Mouse (Mus musculus): ENCODE results near the gene Ppp4c.

The Ppp4c gene

DNA sequence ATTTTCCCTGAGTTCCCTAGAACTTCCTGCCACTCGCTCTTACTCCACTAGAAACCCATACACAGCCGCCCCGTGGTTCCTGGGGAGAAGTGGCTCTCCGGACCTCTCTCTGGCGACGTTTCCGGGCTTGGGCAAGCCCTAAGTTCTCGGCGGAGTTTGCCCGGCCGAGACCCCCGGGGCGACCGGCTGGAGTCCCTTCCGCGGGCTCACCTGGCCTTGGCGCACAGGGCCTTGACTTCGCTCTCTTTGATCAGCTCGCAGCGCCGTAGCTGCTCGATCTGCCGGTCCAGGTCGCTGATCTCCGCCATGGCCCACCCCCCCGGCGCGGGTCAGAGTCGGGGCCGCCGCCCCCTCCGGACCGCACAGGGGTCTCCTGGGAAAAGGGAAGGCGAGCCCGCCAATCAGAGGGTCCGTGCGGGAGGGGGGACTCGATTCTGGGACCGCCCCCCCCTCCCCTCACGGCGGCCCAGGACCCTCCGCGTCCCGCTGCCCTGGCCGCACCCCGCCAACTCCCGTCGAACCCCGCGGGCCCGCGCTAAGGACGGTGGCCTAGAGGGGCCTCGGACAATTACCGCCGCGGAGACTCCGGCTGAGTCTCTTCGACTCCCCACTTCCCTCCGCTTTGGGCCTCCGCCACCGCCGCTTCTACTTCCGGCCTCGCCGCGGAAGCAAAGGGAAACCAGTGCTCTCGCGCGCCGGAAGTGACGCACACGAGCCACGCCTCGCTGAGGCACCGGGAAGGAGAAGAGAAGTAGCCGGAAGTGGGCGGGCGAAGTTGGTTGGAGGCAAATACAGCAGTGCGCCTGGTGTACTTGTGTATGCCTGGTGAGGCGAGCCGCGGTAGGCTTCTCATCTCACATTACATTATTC, at the start of gene Ppp4c:
Gene Ppp4c (minus strand): TSS at position 646 of the 870 bp plus-strand sequence.
- peak; percentile 98 for DNase-seq (ENCODE audit: inconsistent ontology term)

DNA sequence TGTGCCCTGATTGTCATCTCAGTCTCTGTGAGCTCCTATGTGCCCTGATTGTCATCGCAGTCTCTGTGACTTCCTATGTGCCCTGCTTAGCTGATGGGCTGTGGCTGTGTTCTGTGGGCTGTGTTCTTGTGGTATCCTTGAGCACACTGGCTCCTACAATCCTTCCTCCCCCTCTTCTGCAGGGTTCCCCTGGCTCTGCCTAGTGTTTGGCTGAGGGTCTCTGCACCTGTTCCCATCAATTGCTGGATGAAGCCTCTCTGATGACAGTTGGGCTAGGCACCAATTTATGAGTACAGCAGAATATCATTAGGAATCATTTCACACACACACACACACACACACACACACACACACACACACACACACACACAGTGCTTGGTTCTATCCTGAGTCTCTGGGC, 41.0 kb upstream of the Ppp4c start:
- DNase-seq (ENCODE audit: inconsistent ontology term): no peak

DNA sequence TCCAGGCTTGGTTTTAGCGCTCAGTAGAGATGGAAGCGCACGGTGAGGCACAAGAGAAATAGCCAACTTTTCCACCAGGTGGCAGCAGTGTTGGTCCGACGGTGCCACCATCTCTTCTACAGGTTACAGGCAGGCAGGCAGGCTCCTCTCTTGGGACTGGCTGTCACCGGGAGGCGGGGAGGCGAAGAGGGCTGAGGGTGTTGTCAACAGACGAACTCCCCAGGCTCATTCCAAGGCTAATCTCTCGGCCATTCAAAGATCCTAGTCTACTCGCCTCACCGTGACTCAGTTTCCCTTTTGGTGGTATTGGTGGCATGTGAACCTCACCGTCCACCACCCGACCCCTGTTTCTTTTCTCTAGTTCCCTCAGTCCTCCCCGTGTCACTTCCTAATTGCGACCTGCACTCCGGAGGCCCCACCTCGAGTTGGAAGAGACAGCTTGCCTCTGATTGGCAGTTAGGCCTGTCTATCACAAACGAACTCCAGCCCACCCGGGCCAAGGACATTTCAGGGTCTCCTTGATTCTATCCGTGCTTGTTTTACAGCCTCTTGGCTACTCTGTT, 39.8 kb upstream of the Ppp4c start:
- DNase-seq (ENCODE audit: inconsistent ontology term): peak; percentile 68

DNA sequence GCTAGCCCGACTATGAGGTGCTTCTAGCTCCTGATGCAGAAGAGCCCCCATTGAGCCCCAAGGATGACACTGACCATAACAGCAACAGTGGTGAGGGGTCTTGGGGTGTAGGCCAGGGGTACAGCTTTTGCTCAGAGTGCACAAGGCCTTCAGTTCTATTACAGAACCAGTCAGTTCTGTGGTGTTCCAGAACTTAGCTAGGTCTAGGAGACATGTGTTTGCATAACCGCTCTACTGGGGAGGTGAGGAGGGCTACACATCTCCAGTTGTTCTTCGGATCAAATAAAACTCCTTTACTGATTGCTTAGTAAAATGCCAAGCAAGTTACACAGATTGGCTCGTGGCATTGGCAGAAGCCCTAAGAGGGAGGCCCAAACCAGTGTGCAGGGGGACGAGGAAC, 39.2 kb upstream of the Ppp4c start, which contains the start of gene 4930451I11Rik:
Gene 4930451I11Rik (minus strand): TSS at position 101 of the 400 bp plus-strand sequence.
- no peak for DNase-seq (ENCODE audit: inconsistent ontology term)

DNA sequence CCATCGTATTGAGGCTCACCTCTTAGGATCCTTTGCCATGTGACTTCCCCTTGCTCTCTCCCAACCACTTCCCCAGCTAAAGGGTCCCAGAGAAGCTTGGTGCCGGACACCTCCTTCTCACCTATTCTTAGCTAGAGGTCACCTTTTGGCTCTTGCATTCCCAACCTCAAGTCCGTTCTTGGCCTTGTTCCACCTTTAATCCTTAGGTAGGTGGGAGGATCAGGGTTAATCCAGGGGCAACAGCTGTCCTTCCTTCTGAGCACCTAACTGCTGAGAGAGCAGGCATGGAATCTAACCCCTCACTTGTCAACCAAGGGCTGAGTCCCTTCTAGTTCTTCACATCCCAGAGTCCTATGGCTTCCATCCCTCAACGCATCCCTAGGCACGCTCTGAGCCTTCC, 33.7 kb upstream of the Ppp4c start:
- DNase-seq (ENCODE audit: inconsistent ontology term): no peak

DNA sequence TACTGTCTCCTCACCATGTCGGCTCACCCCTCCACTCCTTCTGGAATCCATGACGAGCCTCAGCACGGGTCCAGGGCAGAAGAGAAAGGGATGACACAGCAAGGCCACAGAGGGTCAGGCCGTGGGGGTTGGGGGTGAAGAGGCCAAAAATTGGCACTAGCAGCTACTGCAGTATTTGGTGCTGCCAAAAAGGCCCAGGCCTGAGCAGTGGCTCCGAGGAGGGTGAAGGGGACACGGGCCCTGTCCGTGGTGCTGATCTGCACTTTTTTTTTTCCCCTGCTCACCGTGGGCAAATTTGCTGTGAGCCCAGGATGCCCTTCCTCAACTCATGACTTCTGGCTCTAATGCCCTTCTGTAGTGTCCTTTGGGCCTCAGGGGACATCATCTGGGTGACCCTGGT, 33.1 kb upstream of the Ppp4c start:
- peak; percentile 31 for DNase-seq (ENCODE audit: inconsistent ontology term)

DNA sequence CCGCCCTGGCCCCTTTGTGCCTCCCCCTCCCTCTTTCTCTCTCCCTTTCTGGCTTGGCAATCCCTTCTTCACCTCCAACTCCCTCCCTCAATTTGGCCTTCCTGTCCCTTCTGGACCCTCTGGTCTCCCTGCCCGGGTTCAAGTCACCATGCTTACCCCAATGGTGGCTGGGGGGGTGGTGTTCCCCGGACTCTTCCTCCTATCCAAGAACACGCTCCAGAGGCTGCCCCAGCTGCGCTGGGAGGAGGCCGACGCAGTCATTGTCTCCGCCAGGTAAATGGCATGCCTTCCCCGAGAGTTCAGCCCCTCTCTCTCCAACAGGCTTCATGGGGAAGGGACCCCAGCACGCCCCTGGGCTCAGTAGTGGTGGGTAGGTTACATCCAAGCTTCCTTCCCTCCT, 31.6 kb upstream of the Ppp4c start:
- DNase-seq (ENCODE audit: inconsistent ontology term): no peak

DNA sequence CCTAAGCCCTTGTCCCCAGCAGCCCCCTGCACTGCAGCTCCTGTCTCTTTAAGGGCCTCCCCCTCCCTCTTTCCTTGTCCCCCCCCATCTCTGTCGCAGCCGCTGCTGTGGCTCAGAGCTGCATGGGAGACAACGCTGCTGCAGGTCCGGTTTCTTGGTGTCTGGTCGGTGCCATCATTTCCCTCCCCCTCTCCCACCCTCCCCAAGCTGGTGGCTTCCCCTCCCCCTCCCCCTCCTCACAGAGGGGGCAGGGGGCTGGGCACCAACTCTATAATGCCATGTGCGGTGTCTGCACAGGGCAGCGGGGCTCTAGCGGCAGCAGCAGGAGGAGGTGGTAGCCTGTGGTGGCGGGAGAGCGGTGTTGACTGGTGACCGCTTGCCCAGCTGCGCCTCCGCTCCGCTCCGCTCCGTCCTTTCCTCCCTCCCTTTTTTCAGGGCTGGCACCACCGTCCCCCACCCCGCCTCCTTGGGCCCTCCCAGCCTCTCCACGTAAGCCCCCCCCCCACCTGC, 31.0 kb upstream of the Ppp4c start:
- no peak for DNase-seq (ENCODE audit: inconsistent ontology term)

DNA sequence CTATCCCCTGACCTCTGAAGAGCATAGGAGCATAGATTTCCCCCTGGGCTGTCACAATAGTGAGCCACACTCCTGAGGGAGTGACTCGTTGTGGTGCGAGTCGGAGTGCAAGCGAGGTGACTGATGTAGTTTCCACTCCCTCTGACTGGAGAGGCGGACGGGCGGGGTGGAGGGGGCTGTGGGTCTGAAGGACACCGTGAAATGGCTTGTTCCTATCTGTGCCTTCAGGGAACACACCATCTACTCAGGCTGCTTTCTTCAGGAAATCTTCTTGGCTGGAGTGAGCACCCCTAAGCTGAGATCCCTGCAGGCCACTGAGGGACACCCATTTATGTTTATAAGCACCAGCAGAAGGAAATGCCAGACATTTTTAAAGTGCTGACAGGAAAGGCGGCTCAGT, 30.4 kb upstream of the Ppp4c start:
- no peak for DNase-seq (ENCODE audit: inconsistent ontology term)

DNA sequence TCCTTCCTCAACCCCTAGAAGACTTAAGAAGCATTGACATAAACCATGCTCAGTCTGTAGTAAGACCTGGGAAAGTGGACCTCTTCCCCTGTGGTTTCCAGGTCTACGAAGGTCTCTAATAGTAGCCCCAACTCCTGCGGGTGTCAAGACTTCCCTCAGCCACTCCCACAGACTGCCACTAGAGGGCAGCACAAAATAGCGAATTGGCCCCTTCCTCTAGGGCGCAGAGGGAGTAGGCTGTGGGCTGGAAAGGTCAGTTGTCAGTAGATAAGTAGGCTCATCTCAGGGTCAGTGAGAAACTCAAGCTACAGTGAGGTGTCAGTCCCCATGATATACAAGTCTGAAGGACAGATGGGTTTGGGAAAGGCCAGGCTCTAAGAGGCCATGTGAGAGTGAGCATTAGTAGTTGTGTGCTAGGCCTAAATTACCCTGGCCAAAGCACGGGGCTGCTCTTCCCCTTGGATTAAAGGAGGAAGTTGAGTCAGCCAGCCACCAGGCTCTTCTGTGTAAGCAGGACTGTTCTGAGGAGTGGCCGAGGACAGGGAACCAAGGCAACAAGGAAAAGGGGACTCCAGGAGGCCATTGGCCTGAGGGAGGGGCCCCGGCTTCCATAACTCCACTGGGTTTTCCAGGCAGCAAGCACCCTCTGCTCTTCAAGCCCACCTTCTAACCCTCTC, 29.7 kb upstream of the Ppp4c start:
- DNase-seq (ENCODE audit: inconsistent ontology term): peak; percentile 58

DNA sequence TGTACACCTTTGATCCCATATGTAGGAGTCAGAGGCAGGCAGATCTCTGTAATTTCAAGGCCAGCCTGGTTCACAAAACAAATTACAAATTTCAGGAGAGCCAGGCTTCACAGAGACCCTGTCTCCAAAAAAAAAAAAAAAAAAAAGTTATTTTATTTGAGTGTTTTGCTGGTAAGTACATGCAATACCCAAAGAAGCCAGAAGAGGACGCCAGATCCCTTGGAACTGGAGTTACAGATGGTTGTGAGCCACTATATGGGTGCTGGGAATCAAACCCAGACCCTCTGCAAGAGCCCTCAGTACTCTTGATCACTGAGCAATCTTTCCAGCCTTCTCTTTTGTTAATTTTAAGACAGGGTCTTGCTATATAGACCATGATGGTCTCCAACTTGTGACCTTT, 26.5 kb upstream of the Ppp4c start:
- DNase-seq (ENCODE audit: inconsistent ontology term): no peak

DNA sequence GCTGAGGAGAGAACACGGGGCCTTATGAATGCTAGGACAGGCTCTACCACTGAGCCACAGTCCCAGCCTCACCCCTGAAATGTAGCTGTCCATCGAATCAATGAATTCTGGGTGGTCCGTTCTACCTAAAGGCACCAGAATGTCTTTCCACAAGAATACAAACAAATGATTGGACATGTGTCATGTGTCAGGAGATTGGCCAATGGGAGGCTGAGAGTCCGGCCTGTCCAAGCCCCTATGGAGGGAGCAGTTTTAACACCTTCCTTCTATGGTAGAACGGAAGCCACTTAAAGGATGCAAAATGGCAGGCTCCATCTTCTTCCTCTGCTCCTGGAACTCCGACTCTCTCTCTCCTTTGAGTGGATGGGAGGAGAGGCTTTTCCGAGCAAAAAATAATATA, 25.3 kb upstream of the Ppp4c start:
- DNase-seq (ENCODE audit: inconsistent ontology term): no peak

DNA sequence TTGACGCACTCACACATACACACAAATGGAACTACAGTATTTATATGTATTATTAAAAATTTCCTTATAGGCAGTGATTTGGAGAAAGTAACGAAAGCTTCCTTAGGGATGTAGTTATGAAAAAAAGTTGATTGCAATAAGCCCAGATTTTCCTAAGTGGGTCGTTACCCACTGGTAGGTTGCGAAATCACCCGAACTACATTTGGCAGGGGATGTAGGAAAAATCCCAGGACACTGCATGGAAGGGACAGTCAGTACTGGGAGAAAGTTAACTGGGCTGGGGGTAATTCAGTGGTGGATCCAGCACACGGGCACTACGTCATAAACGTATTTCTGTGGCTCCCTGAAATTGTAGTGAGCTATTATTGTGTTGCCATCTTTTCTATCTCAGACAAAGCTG, 24.2 kb upstream of the Ppp4c start:
- no peak for DNase-seq (ENCODE audit: inconsistent ontology term)

DNA sequence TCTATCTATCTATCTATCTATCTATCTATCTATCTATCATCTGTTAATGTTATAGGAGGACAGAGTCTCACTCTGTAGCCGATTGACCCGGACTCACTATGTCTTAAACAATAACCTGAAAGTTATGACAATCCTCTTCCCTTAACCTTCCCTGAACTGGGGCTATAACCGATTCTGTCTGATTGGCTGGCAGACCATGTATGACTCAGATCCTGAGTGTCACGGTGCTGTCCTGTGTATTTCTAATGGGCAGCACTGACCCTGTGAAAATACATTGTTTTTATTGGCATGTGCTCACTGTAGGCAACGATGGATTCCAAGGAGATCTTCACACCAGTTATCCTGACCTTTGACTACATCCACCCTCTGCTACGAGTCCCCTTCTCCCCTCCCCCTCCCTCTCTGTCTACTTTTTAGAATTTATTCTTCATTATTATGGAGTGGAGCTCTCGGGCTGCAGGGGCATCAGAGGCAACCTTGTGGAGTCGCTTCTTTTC, 23.5 kb upstream of the Ppp4c start:
- DNase-seq (ENCODE audit: inconsistent ontology term): no peak

DNA sequence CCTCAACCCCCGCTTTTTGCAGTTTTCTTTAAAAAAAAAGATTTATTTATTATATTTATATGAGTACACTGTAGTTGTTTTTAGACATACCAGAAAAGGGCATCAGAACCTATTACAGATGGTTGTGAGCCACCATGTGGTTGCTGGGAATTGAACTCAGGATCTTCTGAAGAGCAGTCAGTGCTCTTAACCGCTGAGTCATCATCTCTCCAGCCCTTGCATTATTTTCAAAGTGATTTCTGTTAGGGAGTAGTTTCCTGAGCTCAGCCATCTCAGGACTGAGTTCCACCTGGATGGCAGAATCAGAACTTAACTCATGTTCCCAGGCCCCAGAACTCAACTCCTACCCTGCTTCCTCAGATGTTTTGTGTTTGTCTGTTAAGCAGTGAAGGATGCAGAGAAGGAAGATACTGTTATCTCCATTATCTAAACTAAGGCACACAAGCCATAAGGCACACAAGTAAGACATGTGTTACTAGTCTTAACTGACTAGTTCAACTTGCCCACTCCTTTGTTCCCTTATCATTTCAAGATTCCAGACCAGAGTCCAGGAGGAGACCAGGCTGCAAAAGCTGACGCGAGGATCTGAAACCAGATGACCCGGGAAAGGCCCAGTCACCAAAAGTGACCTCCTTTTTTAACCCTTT, 17.6 kb upstream of the Ppp4c start:
- no peak for DNase-seq (ENCODE audit: inconsistent ontology term)

DNA sequence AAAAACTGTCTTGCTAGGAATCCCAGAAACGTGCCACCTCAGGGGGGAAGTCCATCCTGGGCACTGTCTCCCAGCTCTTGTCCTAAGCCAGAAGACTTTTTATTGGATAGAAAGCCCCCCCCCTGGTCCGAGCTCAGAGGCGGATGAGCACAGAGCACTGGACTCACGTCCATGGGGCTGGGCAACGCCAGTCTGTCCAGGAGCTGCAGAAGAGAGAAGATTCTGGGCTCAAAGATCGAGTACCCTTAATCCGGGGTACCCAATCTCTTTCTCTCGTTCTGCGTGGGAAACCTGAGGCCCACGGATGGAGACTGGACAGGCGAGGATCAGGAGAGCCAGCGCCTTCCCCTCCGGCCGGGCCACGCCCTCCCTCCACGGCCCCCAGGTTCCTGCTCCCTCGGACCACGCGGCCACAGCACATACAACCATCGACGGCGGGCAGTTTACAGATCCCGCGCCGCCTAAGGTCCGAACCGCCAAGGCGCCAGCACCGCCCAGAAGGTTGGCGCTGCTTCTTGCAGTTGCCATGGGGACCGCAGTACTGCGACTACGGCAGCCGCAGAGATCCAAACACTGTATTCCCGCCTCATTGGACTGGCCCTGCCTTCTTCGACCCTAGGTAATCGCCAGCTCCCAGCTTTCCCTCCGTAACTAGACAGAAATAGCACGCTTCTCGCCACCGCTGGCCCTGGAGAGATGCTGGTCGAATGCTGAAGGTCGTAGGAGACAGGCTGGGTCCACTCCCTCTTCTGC, 16.6 kb upstream of the Ppp4c start:
- peak; percentile 83 for DNase-seq (ENCODE audit: inconsistent ontology term)

DNA sequence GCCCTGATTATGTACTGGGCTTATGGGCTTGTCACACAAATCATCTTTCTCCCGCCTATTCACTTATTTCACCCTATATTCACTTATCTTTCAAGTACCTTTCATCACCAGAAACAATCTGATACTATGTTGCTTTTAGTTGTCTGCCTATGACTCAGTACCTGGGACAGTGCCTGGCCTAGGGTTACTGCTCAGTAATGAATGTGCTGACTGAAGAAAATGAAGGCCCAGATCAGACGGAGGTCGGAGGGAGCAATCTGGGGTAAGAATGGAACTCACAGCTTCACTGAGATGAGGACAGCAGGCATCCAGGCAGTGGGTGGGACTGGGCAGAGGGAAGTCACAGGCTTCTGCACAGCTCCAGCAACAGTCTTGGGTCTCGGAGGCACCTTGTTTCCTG, 15.1 kb upstream of the Ppp4c start:
- DNase-seq (ENCODE audit: inconsistent ontology term): no peak

DNA sequence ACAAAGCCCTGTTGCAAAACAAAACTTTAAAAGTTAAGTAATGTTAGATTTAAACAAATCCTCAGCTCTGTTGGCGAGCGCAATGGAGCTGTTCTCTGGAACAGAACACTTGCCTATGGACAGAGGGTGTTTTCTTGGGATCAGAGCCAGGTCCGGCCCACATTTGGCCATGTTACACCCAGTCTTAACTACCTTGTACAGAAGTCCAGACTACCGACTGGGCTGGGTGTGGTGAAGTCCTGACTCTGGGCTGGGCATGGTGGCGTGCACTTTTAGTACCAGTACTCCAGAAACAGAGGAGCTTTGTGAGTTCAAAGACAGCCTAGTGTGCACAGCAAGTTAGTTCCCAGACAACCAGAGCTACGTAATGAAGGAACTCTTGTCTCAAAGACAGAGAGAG, 14.7 kb upstream of the Ppp4c start:
- DNase-seq (ENCODE audit: inconsistent ontology term): no peak

DNA sequence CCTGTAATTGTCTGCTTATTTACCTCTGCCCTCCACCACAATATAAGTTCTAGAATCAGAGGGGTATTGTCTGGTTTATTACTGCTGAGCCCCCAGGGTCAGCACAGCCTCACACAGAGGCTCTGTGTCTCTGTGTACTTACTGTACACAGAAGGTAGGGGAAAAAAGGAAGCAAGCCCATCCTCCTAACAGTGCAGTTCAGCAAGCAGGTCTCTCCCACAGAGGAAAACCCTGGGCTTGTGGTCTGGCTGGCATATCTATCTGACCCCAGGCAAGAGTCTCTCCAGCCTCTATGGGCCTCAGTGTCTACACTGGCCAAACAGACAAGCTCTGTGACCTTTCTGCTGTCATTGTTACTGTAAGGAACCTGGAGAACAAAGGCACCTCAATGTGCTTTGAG, 11.5 kb upstream of the Ppp4c start:
- no peak for DNase-seq (ENCODE audit: inconsistent ontology term)

DNA sequence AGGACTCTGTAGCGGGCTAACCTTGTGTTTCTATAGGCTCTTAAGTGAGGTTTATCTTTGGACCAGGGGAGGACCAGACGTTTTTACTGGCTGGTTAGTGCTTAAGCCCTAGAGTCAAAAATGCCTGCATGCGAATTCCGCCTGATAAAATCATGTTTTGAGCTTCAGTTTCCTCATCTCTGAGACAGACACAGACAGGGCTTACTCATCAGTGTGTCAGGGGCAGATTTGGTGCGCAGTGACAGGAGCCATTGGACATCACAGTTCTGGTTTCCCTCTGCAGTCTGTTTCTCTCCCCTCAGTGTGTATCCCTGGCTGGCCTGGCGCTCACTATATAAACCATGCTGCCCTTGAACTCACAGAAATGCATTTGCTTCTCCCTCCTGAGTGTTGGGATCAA, 10.9 kb upstream of the Ppp4c start:
- no peak for DNase-seq (ENCODE audit: inconsistent ontology term)
